Mouse (Mus musculus) gastrocnemius, postnatal 36 days (tissue): ENCODE results near the gene Ugt1a5. TPM values are rescaled to one million over a fixed set of nuclear protein-coding genes. Genes with fewer than 3 reads are reported as not detected.
A peak's percentile ranks its signal among the peaks of the same experiment; 100 is the strongest.

Source experiments
- DNase-seq, 2 experiments: peaks; one replicate each; pipeline ENCODE4 v3.0.0; 2022
- intact Hi-C: fragments of 180-260 bp; cut with DNase I; formaldehyde crosslinking; loops from one replicate; pipeline ENCODE4 v1.15.1; 2025
- total RNA-seq, 2 experiments: library from RNA; stranded (reverse); gene quantifications; 2 replicates each; pipeline ENCODE4 v1.2.3; 2021

Gene Ugt1a5
- total RNA-seq, 2 experiments from 2014 or later, result 0.22 TPM; not detected in 1

- intact Hi-C loops, result no loop called here
- DNase-seq, result no peak
Measured at GRCm38 (mm10) chr1:88258361-88258760, 92.5 kb downstream of the Ugt1a5 start.

GRCm38 (mm10) chr1:88258881-88259642 is 93.2 kb downstream of the Ugt1a5 start:
- DNase-seq, result no peak
- intact Hi-C loops, result no loop called here

DNA sequence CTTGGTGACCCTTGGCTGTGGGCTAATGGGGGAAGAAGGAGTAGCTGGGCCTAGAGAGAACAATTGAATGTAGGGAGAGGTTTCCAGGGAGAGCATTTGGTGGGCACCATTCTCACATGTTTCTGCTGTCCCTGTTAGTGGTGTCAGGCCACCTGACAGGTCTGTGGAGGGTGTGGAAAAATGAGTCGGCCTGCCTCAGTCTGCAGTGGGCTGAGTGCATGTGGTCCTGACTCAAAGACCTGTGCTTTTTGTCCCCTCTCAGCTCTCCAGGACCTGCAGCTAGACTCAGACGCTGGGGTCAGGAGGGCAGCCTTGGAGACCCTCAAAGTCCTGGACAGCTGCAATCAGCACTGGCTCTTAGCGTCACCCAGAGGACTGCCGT is 93.8 kb downstream of the Ugt1a5 start:
- no peak for DNase-seq
- intact Hi-C loops, result no loop called here

- no peak for DNase-seq
- intact Hi-C loops, result no loop called here
Measured at GRCm38 (mm10) chr1:88260114-88260513, 94.3 kb downstream of the Ugt1a5 start.

GRCm38 (mm10) chr1:88260604-88261377 is 95.0 kb downstream of the Ugt1a5 start:
- intact Hi-C loops, result no loop called here
- no peak for DNase-seq

- DNase-seq, result no peak
- intact Hi-C loops, result no loop called here
Measured at GRCm38 (mm10) chr1:88261706-88262105, 95.9 kb downstream of the Ugt1a5 start.

- DNase-seq, result no peak
- intact Hi-C loops, result no loop called here
Measured at GRCm38 (mm10) chr1:88262255-88262654, 96.4 kb downstream of the Ugt1a5 start.

- intact Hi-C loops, result no loop called here
- DNase-seq, result no peak
Measured at GRCm38 (mm10) chr1:88262961-88263360, 97.1 kb downstream of the Ugt1a5 start.

GRCm38 (mm10) chr1:88263778-88264177 is 98.0 kb downstream of the Ugt1a5 start:
- no peak for DNase-seq
- intact Hi-C loops, result no loop called here

DNA sequence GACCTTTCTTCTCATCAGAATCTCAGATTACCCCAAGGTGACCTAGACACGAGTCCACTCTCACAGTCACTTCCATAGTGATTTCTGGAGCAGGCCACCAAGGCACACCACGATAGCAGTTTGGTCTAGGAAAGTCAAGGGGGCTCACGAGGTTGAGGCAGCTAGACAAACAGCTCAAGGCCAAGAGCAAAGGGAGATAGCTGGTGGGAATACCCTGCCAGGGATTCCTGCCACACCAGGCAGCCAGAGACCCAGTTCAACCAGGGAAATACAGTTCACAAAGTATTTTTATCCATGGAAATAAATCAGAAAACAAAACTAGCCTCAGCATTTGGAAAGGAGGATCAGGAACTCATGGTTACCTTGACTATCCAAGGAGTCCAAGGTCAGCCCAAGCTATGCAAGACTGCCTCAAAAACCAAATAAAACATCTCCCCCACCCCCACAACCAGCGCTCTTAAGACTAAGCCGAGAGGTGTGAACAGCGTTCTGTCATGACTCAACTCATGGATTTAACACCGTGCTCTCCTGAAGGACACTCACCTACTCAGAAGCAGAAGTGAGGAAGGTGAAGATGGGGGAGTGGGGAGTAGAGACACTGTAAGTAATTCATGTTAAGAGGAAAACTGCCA is 98.5 kb downstream of the Ugt1a5 start:
- DNase-seq, result no peak
- intact Hi-C loops, result no loop called here

GRCm38 (mm10) chr1:88264869-88265240 is 99.0 kb downstream of the Ugt1a5 start:
- DNase-seq, result peak in 1 of 2 experiments; percentile 29
- intact Hi-C loops, result no loop called here

DNA sequence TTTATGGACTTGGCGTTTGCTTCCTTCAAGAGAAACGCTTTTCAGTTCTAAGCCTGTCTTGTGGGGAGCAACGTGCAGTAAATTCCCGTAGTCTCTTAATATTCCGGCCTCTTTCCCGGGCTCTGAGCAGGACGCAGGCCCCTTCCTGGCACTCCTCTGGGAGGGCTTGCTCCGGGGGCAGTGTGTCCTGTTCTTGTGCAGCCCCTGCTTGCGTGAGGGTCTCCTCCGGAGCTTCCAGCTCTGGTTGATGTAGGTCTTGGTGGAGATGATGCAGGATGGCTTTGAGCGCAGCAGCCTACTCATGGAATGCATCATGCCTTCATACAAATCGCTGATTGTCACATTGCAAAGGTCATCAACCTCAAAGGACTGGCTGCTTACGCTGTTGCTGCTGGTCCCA is 100.3 kb downstream of the Ugt1a5 start:
- intact Hi-C loops, result no loop called here
- DNase-seq, result peak in 1 of 2 experiments; percentile 23

- DNase-seq, result no peak
- intact Hi-C loops, result no loop called here
Measured at GRCm38 (mm10) chr1:88267489-88267888, 101.7 kb downstream of the Ugt1a5 start.

GRCm38 (mm10) chr1:88268070-88268469 is 102.3 kb downstream of the Ugt1a5 start:
- DNase-seq, result peak in 1 of 2 experiments; percentile 17
- intact Hi-C loops, result no loop called here

Other genes with a start within 250 kb of the Ugt1a5 start
- gene Usp40, start 157.5 kb upstream of the Ugt1a5 start, total RNA-seq, result 10 to 100 TPM in 1 of 2 experiments, 1 to 10 TPM in 1; 7.1 to 10.0 TPM
- gene Ugt1a10, start 110.6 kb upstream of the Ugt1a5 start, total RNA-seq, result not detected
- not detected for gene Ugt1a9, start 95.2 kb upstream of the Ugt1a5 start, total RNA-seq
- gene Ugt1a8, start 78.2 kb upstream of the Ugt1a5 start, total RNA-seq, result not detected
- gene Ugt1a7c, start 71.0 kb upstream of the Ugt1a5 start, total RNA-seq, result under 1 TPM; 0.33 to 0.54 TPM
- under 1 TPM; 0.43 to 0.74 TPM for gene Ugt1a6b, start 62.8 kb upstream of the Ugt1a5 start, total RNA-seq
- gene Ugt1a6a, start 31.2 kb upstream of the Ugt1a5 start, total RNA-seq, result 1 to 10 TPM in 1 of 2 experiments, under 1 TPM in 1; 0.64 to 1.0 TPM
- not detected for gene Ugt1a2, start 34.6 kb downstream of the Ugt1a5 start, total RNA-seq
- not detected for gene Dnajb3, start 39.8 kb downstream of the Ugt1a5 start, total RNA-seq
- gene Ugt1a1, start 45.9 kb downstream of the Ugt1a5 start, total RNA-seq, result not detected
- gene Mroh2a, start 61.0 kb downstream of the Ugt1a5 start, total RNA-seq, result not detected
- gene Hjurp, start 111.6 kb downstream of the Ugt1a5 start, total RNA-seq, result 1 to 10 TPM; 7.3 to 8.1 TPM
- gene Trpm8, start 111.6 kb downstream of the Ugt1a5 start, total RNA-seq, result not detected
- not detected for gene Spp2, start 240.9 kb downstream of the Ugt1a5 start, total RNA-seq